Comparison of ENCODE assay signal across 17 mouse cellular contexts in the genomic region with DNA sequence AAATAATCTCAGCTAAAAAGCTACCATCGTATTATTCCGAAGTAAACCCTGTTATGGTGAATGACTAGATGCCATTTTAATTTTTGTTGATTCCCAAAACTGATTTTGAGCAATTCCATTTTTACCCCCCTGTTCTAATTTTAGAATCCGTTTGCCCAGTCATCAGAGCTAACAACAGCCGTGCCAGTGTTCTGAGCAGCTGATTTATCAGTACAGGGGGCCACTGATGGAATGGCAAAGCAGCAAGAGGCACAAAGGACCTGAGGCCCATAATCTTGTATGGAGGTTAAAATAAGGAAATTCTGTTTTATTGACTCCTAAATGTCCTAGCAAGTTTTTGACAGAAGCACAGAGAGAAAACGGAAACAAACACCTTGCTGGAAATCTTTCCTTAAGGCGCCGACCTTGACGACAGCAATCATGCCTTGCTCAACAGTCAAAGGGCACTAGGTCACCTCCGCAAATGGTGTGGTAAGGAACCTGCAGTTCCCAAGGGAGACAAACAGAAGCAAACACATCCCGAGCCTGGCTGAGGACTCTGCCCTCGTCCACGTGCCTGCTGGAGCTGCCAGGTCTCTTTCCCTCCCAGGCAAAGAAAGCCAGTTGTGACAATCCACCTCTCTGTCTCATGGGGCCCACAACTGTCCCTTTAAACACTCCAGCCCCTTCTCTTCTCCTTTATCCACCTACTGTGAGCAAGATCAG. TPM values are rescaled to one million over a fixed set of nuclear protein-coding genes. Genes with fewer than 3 reads are reported as not detected.
A peak's percentile ranks its signal among the peaks of the same experiment; 100 is the strongest.
DNase-seq lines count a peak whose midpoint lies in the region; ATAC-seq and TF ChIP-seq lines count a peak whose summit lies in the region.
"Had no signal": no experiment of that assay in that cellular context is flagged by ENCODE, and none has a peak within 500 bp of the region (broad histone marks: within the 10 kb centered on the region; RNA-seq: fewer than 3 reads in every experiment).

No protein-coding gene starts in this region.

- H3K9me3 ChIP-seq in kidney, embryonic 15.5 days (replicated peaks): no peaks in the 10 kb centered on the region
- no peaks in the 10 kb centered on the region for H3K9me3 ChIP-seq in heart, embryonic 13.5 days
- H3K9me3 ChIP-seq: embryonic facial prominence, embryonic 15.5 days; hindbrain, embryonic 12.5 days; limb, embryonic 13.5 days; midbrain, embryonic 12.5 days; neural tube, embryonic 12.5 days had no signal

- H3K9ac ChIP-seq in kidney, embryonic 15.5 days: no peak overlapping the region
- H3K9ac ChIP-seq in heart, embryonic 13.5 days: 0 out of 2 replicates have a peak overlapping the region, but pooled peaks have one; percentile 17
- H3K9ac ChIP-seq: embryonic facial prominence, embryonic 15.5 days; hindbrain, embryonic 12.5 days; limb, embryonic 13.5 days; midbrain, embryonic 12.5 days; neural tube, embryonic 12.5 days had no signal

- ATAC-seq in kidney, embryonic 15.5 days (replicated peaks; ENCODE audit: low FRiP score): no peak
- ATAC-seq in heart, embryonic 13.5 days (ENCODE audit: extremely low read depth, insufficient number of reproducible peaks, low FRiP score, low TSS enrichment): no peak
- ATAC-seq: lung, postnatal 0 days; Patski had no signal

- whole genome bisulfite sequencing in kidney, adult 2 months: 48% methylated on average over 12 of the region's 12 CpGs
- WGBS in kidney, embryonic 15.5 days: 47% methylated on average over 12 of the region's 12 CpGs
- WGBS in heart, embryonic 13.5 days: 31% methylated on average over 12 of the region's 12 CpGs

- H3K27me3 ChIP-seq in kidney, adult 2 months (replicated peaks; ENCODE audit: control insufficient read depth, insufficient read depth, low read length): no peaks in the 10 kb centered on the region
- H3K27me3 ChIP-seq in kidney, embryonic 15.5 days: no peaks in the 10 kb centered on the region
- no peaks in the 10 kb centered on the region for H3K27me3 ChIP-seq in heart, embryonic 13.5 days (replicated peaks)
- H3K27me3 ChIP-seq: embryonic facial prominence, embryonic 15.5 days; hindbrain, embryonic 12.5 days; limb, embryonic 13.5 days; midbrain, embryonic 12.5 days; neural tube, embryonic 12.5 days; Patski had no signal

- no peaks in the 10 kb centered on the region; the same call in 1 of the 2 replicates for H3K36me3 ChIP-seq in kidney, adult 2 months (ENCODE audit: control insufficient read depth, insufficient read depth, low read length)
- no peaks in the 10 kb centered on the region for H3K36me3 ChIP-seq in kidney, embryonic 15.5 days
- H3K36me3 ChIP-seq in heart, embryonic 13.5 days: 0 out of 2 replicates have a peak, but pooled peaks cover 11% of the 10 kb centered on the region
- H3K36me3 ChIP-seq: embryonic facial prominence, embryonic 15.5 days; hindbrain, embryonic 12.5 days; limb, embryonic 13.5 days; midbrain, embryonic 12.5 days; neural tube, embryonic 12.5 days had no signal

- TF ChIP-seq CTCF in kidney, adult 2 months (conservative IDR thresholded peaks at IDR 0.05; ENCODE audit: insufficient read depth, insufficient read length, low read depth, low read length): no peak

- H3K4me2 ChIP-seq in kidney, embryonic 15.5 days: no peak overlapping the region
- H3K4me2 ChIP-seq in heart, embryonic 13.5 days: no peak overlapping the region
- H3K4me2 ChIP-seq: embryonic facial prominence, embryonic 15.5 days; hindbrain, embryonic 12.5 days; limb, embryonic 13.5 days; midbrain, embryonic 12.5 days; neural tube, embryonic 12.5 days had no signal

- intact Hi-C loops in left cerebral cortex, postnatal 14 days (cut with DNase I): no loop called here

- H3K4me1 ChIP-seq in kidney, adult 2 months (ENCODE audit: control insufficient read depth, insufficient read depth, low read length): peaks cover 5% of the 10 kb centered on the region; the same call in 1 of the 2 replicates
- no peaks in the 10 kb centered on the region for H3K4me1 ChIP-seq in kidney, embryonic 15.5 days
- H3K4me1 ChIP-seq in heart, embryonic 13.5 days: peaks cover 26% of the 10 kb centered on the region
- H3K4me1 ChIP-seq: embryonic facial prominence, embryonic 15.5 days; hindbrain, embryonic 12.5 days; midbrain, embryonic 12.5 days; neural tube, embryonic 12.5 days had no signal

- 0 out of 2 replicates have a peak overlapping the region, but pooled peaks have one; percentile 24 for H3K27ac ChIP-seq in kidney, adult 2 months (ENCODE audit: insufficient read depth, low read depth, low read length)
- H3K27ac ChIP-seq in kidney, embryonic 15.5 days: no peak overlapping the region
- peak overlapping the region; percentile 80 for H3K27ac ChIP-seq in heart, embryonic 13.5 days (replicated peaks)
- H3K27ac ChIP-seq: embryonic facial prominence, embryonic 15.5 days; hindbrain, embryonic 12.5 days; limb, embryonic 13.5 days; midbrain, embryonic 12.5 days; neural tube, embryonic 12.5 days had no signal

- no peak for TF ChIP-seq POLR2A in kidney, adult 2 months (IDR thresholded peaks at IDR 0.05; ENCODE audit: low read depth, low read length)

- DNase-seq in kidney, adult 2 months: peak; percentile 92
- peak; percentile 82 to 84 for DNase-seq in kidney, adult 8-10 months
- peak; percentile 87 for DNase-seq in yolk sac, embryonic 10.5 days (ENCODE audit: low spot score)
- DNase-seq in left cerebral cortex, postnatal 14 days (ENCODE audit: low spot score in 2 of 2): no peak
- DNase-seq in urinary bladder, postnatal 14 days (ENCODE audit: low spot score): no peak
- DNase-seq: cerebellum, postnatal 10 days; layer of hippocampus, adult 9-11 months; right cerebral cortex, adult 18-20 months had no signal

- no peak overlapping the region for H3K4me3 ChIP-seq in kidney, adult 2 months (ENCODE audit: insufficient read depth, low read depth, low read length)
- H3K4me3 ChIP-seq in kidney, embryonic 15.5 days (replicated peaks): no peak overlapping the region
- no peak overlapping the region for H3K4me3 ChIP-seq in heart, embryonic 13.5 days
- H3K4me3 ChIP-seq: embryonic facial prominence, embryonic 15.5 days; hindbrain, embryonic 12.5 days; limb, embryonic 13.5 days; midbrain, embryonic 12.5 days; neural tube, embryonic 12.5 days had no signal

RNA-seq across cellular contexts. Expression of gene Tmem252, which starts 9.4 kb away (rescaled TPM):
- polyA plus RNA-seq in kidney, adult 2 months (2012; rRNA removed): 16.0 and 17.4 TPM in 2 replicates
- 5.8 and 5.9 TPM in 2 replicates for polyA plus RNA-seq in kidney, embryonic 15.5 days (2015; fragmentation: Nextera tagmentation; extraction: Ambion mirVana)
- polyA plus RNA-seq in heart, embryonic 13.5 days (2015; fragmentation: Nextera tagmentation; extraction: Ambion mirVana): 3.6 and 3.7 TPM in 2 replicates
- total RNA-seq in left cerebral cortex, postnatal 14 days (2021): 1 to 10 TPM in 1 of 2 experiments, under 1 TPM in 1; 0.66 to 1.7 TPM

Comparison
In these comparisons a context has a peak if more than half of its experiments do, and no peak if none do; other contexts are left out.
1. DNase-seq: peak in kidney, adult 2 months (single experiment), kidney, adult 8-10 months (2 of 2) and yolk sac, embryonic 10.5 days (single experiment); none in left cerebral cortex, postnatal 14 days (0 of 2) and urinary bladder, postnatal 14 days (single experiment).